ENCODE assay signal across 8 mouse cellular contexts in genomic region chr19:40513632-40514078, GRCm38 (mm10). TPM values are rescaled to one million over a fixed set of nuclear protein-coding genes. Genes with fewer than 3 reads are reported as not detected.
DNase-seq lines count a peak whose midpoint lies in the region; ATAC-seq and TF ChIP-seq lines count a peak whose summit lies in the region.

Gene Sorbs1 (minus strand): TSS chr19:40513779.

- in situ Hi-C loops in CH12.LX (cut with MboI; ENCODE audit: low pct_ligation_motif_present, low pct_unique_long_range_greater_than_20kb, low sequenced_read_pairs): no loop called here

- peak; percentile 99 for ATAC-seq in forebrain, embryonic 11.5 days (replicated peaks; ENCODE audit: low FRiP score)
- ATAC-seq in heart, embryonic 16.5 days (replicated peaks; ENCODE audit: extremely low read depth, insufficient read depth, low FRiP score): peak; percentile 96
- peak; percentile 96 for ATAC-seq in liver, embryonic 15.5 days (ENCODE audit: insufficient read depth)
- peak; percentile 98 for ATAC-seq in neural tube, embryonic 12.5 days (ENCODE audit: low FRiP score, low read depth)

- WGBS in forebrain, embryonic 11.5 days: under 1% methylated on average over 43 of the region's 51 CpGs
- WGBS in heart, embryonic 16.5 days: under 1% methylated on average over 51 of the region's 51 CpGs
- WGBS in liver, embryonic 15.5 days (ENCODE audit: insufficient replicate concordance): under 1% methylated on average over 51 of the region's 51 CpGs
- under 1% methylated on average over 51 of the region's 51 CpGs for WGBS in neural tube, embryonic 12.5 days

- no peak for TF ChIP-seq RAD21 in CH12.LX (IDR thresholded peaks at IDR 0.05; ENCODE audit: low read depth, low read length)

- no peak for TF ChIP-seq CTCF in CH12.LX (conservative IDR thresholded peaks at IDR 0.05 in 1 of 2, IDR thresholded peaks at IDR 0.05 in 1 of 2; ENCODE audit: low read depth in 2 of 2, low read length in 2 of 2)

- TF ChIP-seq POLR2A in CH12.LX (IDR thresholded peaks at IDR 0.05; ENCODE audit: low read depth, low read length): peak; percentile 83

- no peak for TF ChIP-seq EP300 in CH12.LX (IDR thresholded peaks at IDR 0.05; ENCODE audit: low read length)

- H3K4me1 ChIP-seq in CH12.LX (ENCODE audit: control insufficient read depth in 1 of 2, insufficient read depth in 2 of 2): peaks cover 8 to 26% of the 10 kb centered on the region in 2 experiments; a peak in 3 of 4 replicates
- peaks cover 2% of the 10 kb centered on the region; the same call in 1 of the 2 replicates for H3K4me1 ChIP-seq in forebrain, embryonic 11.5 days (replicated peaks; ENCODE audit: control insufficient read depth, insufficient read depth, low read length)
- peaks cover 27% of the 10 kb centered on the region for H3K4me1 ChIP-seq in heart, embryonic 16.5 days (ENCODE audit: control insufficient read depth, insufficient read depth, low read length)
- peaks cover 50% of the 10 kb centered on the region for H3K4me1 ChIP-seq in liver, embryonic 15.5 days (replicated peaks)
- H3K4me1 ChIP-seq in neural tube, embryonic 12.5 days: peaks cover 27% of the 10 kb centered on the region

- dilution Hi-C loops in CH12.LX (cut with MboI; ENCODE audit: extremely low pct_ligation_motif_present, extremely low pct_unique_long_range_greater_than_20kb, low sequenced_read_pairs): no loop called here

- no peaks in the 10 kb centered on the region for H3K79me2 ChIP-seq in CH12.LX (replicated peaks; ENCODE audit: control insufficient read depth, extremely low read depth, insufficient read depth, poor library complexity, severe bottlenecking)

- H3K27ac ChIP-seq in CH12.LX (ENCODE audit: insufficient read depth, low read depth): no peak within 1 kb of the TSS
- H3K27ac ChIP-seq in forebrain, embryonic 11.5 days (ENCODE audit: low read depth, low read length): peak within 1 kb of the TSS; percentile 87
- peak within 1 kb of the TSS; percentile 97 for H3K27ac ChIP-seq in heart, embryonic 16.5 days (ENCODE audit: low read length)
- H3K27ac ChIP-seq in liver, embryonic 15.5 days (replicated peaks): peak within 1 kb of the TSS; percentile 98
- H3K27ac ChIP-seq in neural tube, embryonic 12.5 days: peak within 1 kb of the TSS; percentile 85

- peak; percentile 94 for DNase-seq in CH12.LX (ENCODE audit: extremely low read depth)
- DNase-seq in c-Kit-positive CD71-positive TER-119-negative erythroid progenitor cells, embryonic 14.5 days (ENCODE audit: low read depth): peak; percentile 96
- peak; percentile 98 for DNase-seq in forebrain, embryonic 11.5 days (ENCODE audit: low spot score)
- DNase-seq in kidney, postnatal 36 days: peak; percentile 98
- DNase-seq in telencephalon, adult 2 months (ENCODE audit: low read depth, low spot score): peak; percentile 93

- H3K9me3 ChIP-seq in CH12.LX (replicated peaks; ENCODE audit: low read length): no peaks in the 10 kb centered on the region
- H3K9me3 ChIP-seq in forebrain, embryonic 11.5 days (ENCODE audit: control insufficient read depth, low read length): no peaks in the 10 kb centered on the region
- no peaks in the 10 kb centered on the region for H3K9me3 ChIP-seq in heart, embryonic 16.5 days (replicated peaks; ENCODE audit: control insufficient read depth, low read length)
- no peaks in the 10 kb centered on the region for H3K9me3 ChIP-seq in liver, embryonic 15.5 days (replicated peaks)
- H3K9me3 ChIP-seq in neural tube, embryonic 12.5 days: no peaks in the 10 kb centered on the region

- peak within 1 kb of the TSS; percentile 68 to 87 (median 72) for H3K4me3 ChIP-seq in CH12.LX (replicated peaks in 1 of 3; ENCODE audit: low read depth in 2 of 3, low read length in 2 of 3, poor library complexity in 1 of 3)
- peak within 1 kb of the TSS; percentile 75 for H3K4me3 ChIP-seq in forebrain, embryonic 11.5 days (ENCODE audit: low read depth, low read length)
- peak within 1 kb of the TSS; percentile 94 for H3K4me3 ChIP-seq in heart, embryonic 16.5 days (ENCODE audit: low read length)
- peak within 1 kb of the TSS; percentile 82 for H3K4me3 ChIP-seq in liver, embryonic 15.5 days (replicated peaks)
- peak within 1 kb of the TSS; percentile 66 for H3K4me3 ChIP-seq in neural tube, embryonic 12.5 days

- H3K4me2 ChIP-seq in CH12.LX (ENCODE audit: insufficient read depth, low read depth, poor library complexity, severe bottlenecking): peak within 1 kb of the TSS; percentile 98
- peak within 1 kb of the TSS; percentile 88 for H3K4me2 ChIP-seq in forebrain, embryonic 11.5 days (ENCODE audit: low read depth, low read length, severe bottlenecking)
- H3K4me2 ChIP-seq in heart, embryonic 16.5 days (ENCODE audit: low read depth, low read length): peak within 1 kb of the TSS; percentile 78
- peak within 1 kb of the TSS; percentile 81 for H3K4me2 ChIP-seq in liver, embryonic 15.5 days
- peak within 1 kb of the TSS; percentile 82 for H3K4me2 ChIP-seq in neural tube, embryonic 12.5 days (replicated peaks)

- no peaks in the 10 kb centered on the region for H3K36me3 ChIP-seq in CH12.LX (replicated peaks in 1 of 2; ENCODE audit: control insufficient read depth in 1 of 2, insufficient read depth in 1 of 2, low read length in 1 of 2)
- no peaks in the 10 kb centered on the region for H3K36me3 ChIP-seq in forebrain, embryonic 11.5 days (ENCODE audit: control insufficient read depth, insufficient read depth, low read length)
- H3K36me3 ChIP-seq in heart, embryonic 16.5 days (ENCODE audit: control insufficient read depth, insufficient read depth): no peaks in the 10 kb centered on the region
- no peaks in the 10 kb centered on the region for H3K36me3 ChIP-seq in liver, embryonic 15.5 days (replicated peaks)
- no peaks in the 10 kb centered on the region for H3K36me3 ChIP-seq in neural tube, embryonic 12.5 days

- peak within 1 kb of the TSS; percentile 71 for H3K9ac ChIP-seq in CH12.LX (ENCODE audit: insufficient read depth, low read depth)
- peak within 1 kb of the TSS; percentile 75 for H3K9ac ChIP-seq in forebrain, embryonic 11.5 days (ENCODE audit: low read length)
- H3K9ac ChIP-seq in heart, embryonic 16.5 days (ENCODE audit: low read length): peak within 1 kb of the TSS; percentile 95
- peak within 1 kb of the TSS; percentile 92 for H3K9ac ChIP-seq in liver, embryonic 15.5 days
- H3K9ac ChIP-seq in neural tube, embryonic 12.5 days: peak within 1 kb of the TSS; percentile 83

- no peaks in the 10 kb centered on the region for H3K27me3 ChIP-seq in CH12.LX (replicated peaks)
- no peaks in the 10 kb centered on the region for H3K27me3 ChIP-seq in forebrain, embryonic 11.5 days (ENCODE audit: control insufficient read depth, insufficient read depth, low read length)
- no peaks in the 10 kb centered on the region for H3K27me3 ChIP-seq in heart, embryonic 16.5 days (ENCODE audit: control insufficient read depth, insufficient read depth, low read length)
- no peaks in the 10 kb centered on the region for H3K27me3 ChIP-seq in liver, embryonic 15.5 days
- H3K27me3 ChIP-seq in neural tube, embryonic 12.5 days (replicated peaks): no peaks in the 10 kb centered on the region

TF ChIP-seq in CH12.LX, 34 proteins besides CTCF, POLR2A, EP300 and RAD21:
- TF ChIP-seq HCFC1 (IDR thresholded peaks at IDR 0.05; ENCODE audit: low read depth, low read length) (peak; percentile 52), MAZ (IDR thresholded peaks at IDR 0.05; ENCODE audit: low read depth, low read length) (no peak), MXI1 (IDR thresholded peaks at IDR 0.05; ENCODE audit: low read depth, low read length) (peak; percentile 92), SIN3A (IDR thresholded peaks at IDR 0.05; ENCODE audit: low read length) (peak; percentile 78), NRF1 (IDR thresholded peaks at IDR 0.05; ENCODE audit: low read depth, low read length) (peak; percentile 56; the same call in 1 of the 2 replicates), ZMIZ1 (IDR thresholded peaks at IDR 0.05; ENCODE audit: low read depth, low read length) (peak; percentile 69), MEF2A (IDR thresholded peaks at IDR 0.05; ENCODE audit: borderline replicate concordance, low read depth, low read length) (no peak; the same call in 1 of the 2 replicates), MAFK (IDR thresholded peaks at IDR 0.05; ENCODE audit: insufficient replicate concordance, low read length) (no peak), UBTF (IDR thresholded peaks at IDR 0.05; ENCODE audit: low read depth, low read length) (no peak; the same call in 1 of the 2 replicates), ELF1 (IDR thresholded peaks at IDR 0.05; ENCODE audit: low read depth, low read length) (peak; percentile 78), NELFE (IDR thresholded peaks at IDR 0.05; ENCODE audit: low read depth, low read length) (0 out of 2 replicates have a peak, but pooled peaks have one; percentile 43), KAT2A (IDR thresholded peaks at IDR 0.05; ENCODE audit: insufficient replicate concordance, low read length) (0 out of 2 replicates have a peak, but pooled peaks have one; percentile 37), MAX (IDR thresholded peaks at IDR 0.05; ENCODE audit: low read length) (peak; percentile 49; the same call in 1 of the 2 replicates), TCF12 (IDR thresholded peaks at IDR 0.05; ENCODE audit: low read depth, low read length) (peak; percentile 80)
TF ChIP-seq in CH12.LX: peak in this region for 10.

RNA-seq across cellular contexts. Expression of gene Sorbs1, which starts in this region (rescaled TPM):
- total RNA-seq in CH12.LX (2012; rRNA removed): 2.6 and 3.6 TPM in 2 replicates
- total RNA-seq in CH12.LX (2014; rRNA removed): 2.1 and 3.1 TPM in 2 replicates
- polyA plus RNA-seq in CH12.LX (2012; ENCODE audit: insufficient read length, low read depth): 6.2 and 9.3 TPM in 2 replicates
- polyA plus RNA-seq in forebrain, embryonic 11.5 days (2014; fragmentation: Nextera tagmentation; extraction: Ambion mirVana): 62.3 and 66.0 TPM in 2 replicates
- 141 and 152 TPM in 2 replicates for polyA plus RNA-seq in heart, embryonic 16.5 days (2015; fragmentation: Nextera tagmentation; extraction: Ambion mirVana)
- polyA plus RNA-seq in liver, embryonic 15.5 days (2015; fragmentation: Nextera tagmentation; extraction: Ambion mirVana): 34.9 and 36.7 TPM in 2 replicates
- polyA plus RNA-seq in neural tube, embryonic 12.5 days (2016; fragmentation: Nextera tagmentation; extraction: Ambion mirVana): 95.6 and 107 TPM in 2 replicates
